Mouse (Mus musculus): ENCODE results near the gene Anp32b. TPM values are rescaled to one million over a fixed set of nuclear protein-coding genes. Genes with fewer than 3 reads are reported as not detected.

The Anp32b gene
- total RNA-seq (2021) = 100 to 1,000 TPM in 1 of 2 experiments, 10 to 100 TPM in 1; 98.5 to 102 TPM
- long read RNA-seq, experiment 1, transcript Anp32b-201 (7 exons, 1,716 nt) = major isoform, 89 of 100 reads
- long read RNA-seq, experiment 1, partial matches to known transcripts = 1 of 100 reads
- long read RNA-seq, experiment 1, other reads (novel, unspliced or antisense) = 10 of 100 reads
- long read RNA-seq, experiment 2, transcript Anp32b-201 (7 exons, 1,716 nt) = major isoform, 94 of 114 reads
- long read RNA-seq, experiment 2, partial matches to known transcripts = 3 of 114 reads
- long read RNA-seq, experiment 2, other reads (novel, unspliced or antisense) = 17 of 114 reads

GRCm38 (mm10) chr4:46450519-46451131 is at the start of gene Anp32b:
Gene Anp32b (plus strand): TSS chr4:46450902.
- peak; percentile 96 for DNase-seq

- DNase-seq = no peak
Measured at GRCm38 (mm10) chr4:46404042-46404795, 46.5 kb upstream of the Anp32b start.

- DNase-seq = no peak
Measured at GRCm38 (mm10) chr4:46406966-46407703, 43.6 kb upstream of the Anp32b start.

- no peak for DNase-seq
Measured at GRCm38 (mm10) chr4:46410677-46411076, 40.0 kb upstream of the Anp32b start.

- DNase-seq = no peak
Measured at GRCm38 (mm10) chr4:46411489-46411888, 39.2 kb upstream of the Anp32b start.

GRCm38 (mm10) chr4:46412113-46412512 is 38.6 kb upstream of the Anp32b start:
- DNase-seq = no peak

GRCm38 (mm10) chr4:46413406-46413805 is 37.3 kb upstream of the Anp32b start, which contains the start of gene Hemgn:
Gene Hemgn (minus strand): TSS chr4:46413506.
- DNase-seq = no peak

- DNase-seq = no peak
Measured at GRCm38 (mm10) chr4:46417491-46417890, 33.2 kb upstream of the Anp32b start.

GRCm38 (mm10) chr4:46418851-46419250 is 31.9 kb upstream of the Anp32b start:
- DNase-seq = no peak

GRCm38 (mm10) chr4:46422625-46423024 is 28.1 kb upstream of the Anp32b start:
- DNase-seq = no peak

- no peak for DNase-seq
Measured at GRCm38 (mm10) chr4:46428903-46429499, 21.7 kb upstream of the Anp32b start.

GRCm38 (mm10) chr4:46432339-46433036 is 18.2 kb upstream of the Anp32b start:
- DNase-seq = no peak

- no peak for DNase-seq
Measured at GRCm38 (mm10) chr4:46442501-46442900, 8.2 kb upstream of the Anp32b start.

GRCm38 (mm10) chr4:46445237-46445945 is 5.3 kb upstream of the Anp32b start:
- DNase-seq = no peak

GRCm38 (mm10) chr4:46447461-46447860 is 3.2 kb upstream of the Anp32b start:
- DNase-seq = no peak

GRCm38 (mm10) chr4:46448886-46449285 is 1.8 kb upstream of the Anp32b start:
- peak; percentile 8 for DNase-seq

GRCm38 (mm10) chr4:46450020-46450518 is 633 bp upstream of the Anp32b start:
- DNase-seq = no peak

- DNase-seq = peak; percentile 77
Measured at GRCm38 (mm10) chr4:46451240-46451757, 597 bp downstream of the Anp32b start.

- peak; percentile 78 for DNase-seq
Measured at GRCm38 (mm10) chr4:46451758-46452480, 1.2 kb downstream of the Anp32b start.

All from gastrocnemius, postnatal 10 days (tissue).